Mouse (Mus musculus) spleen, adult 18-20 months (tissue): ENCODE data around the gene Crtam.

Source experiments
- DNase-seq, 2 experiments: peaks; one replicate each; pipeline ENCODE4 v3.0.0; 2022; ENCODE audit warnings: mixed read lengths in 2 of 2

The Crtam gene

GRCm38 (mm10) chr9:40997116-40997779 is 7.2 kb downstream of the Crtam start:
- DNase-seq, result no peak

- DNase-seq, result no peak
Measured at GRCm38 (mm10) chr9:40994075-40994474, 10.4 kb downstream of the Crtam start.

GRCm38 (mm10) chr9:40991511-40991910 is 12.9 kb downstream of the Crtam start:
- no peak for DNase-seq

GRCm38 (mm10) chr9:40989940-40990588 is 14.4 kb downstream of the Crtam start:
- peak in 1 of 2 experiments; percentile 49 for DNase-seq

GRCm38 (mm10) chr9:40984313-40984712 is 20.1 kb downstream of the Crtam start:
- DNase-seq, result no peak

- DNase-seq, result no peak
Measured at GRCm38 (mm10) chr9:40983758-40984157, 20.7 kb downstream of the Crtam start.

- DNase-seq, result no peak
Measured at GRCm38 (mm10) chr9:40982480-40982879, 21.9 kb downstream of the Crtam start.

- DNase-seq, result no peak
Measured at GRCm38 (mm10) chr9:40974042-40974801, 30.2 kb downstream of the Crtam start.

GRCm38 (mm10) chr9:40964418-40964714 is 40.1 kb downstream of the Crtam start:
- no peak for DNase-seq

- no peak for DNase-seq
Measured at GRCm38 (mm10) chr9:40963586-40964417, 40.6 kb downstream of the Crtam start, which contains the start of gene Jhy. Gene Jhy (minus strand): TSS chr9:40964118.

- DNase-seq, result no peak
Measured at GRCm38 (mm10) chr9:40961401-40961800, 43.0 kb downstream of the Crtam start.

GRCm38 (mm10) chr9:40949039-40949615 is 55.3 kb downstream of the Crtam start:
- DNase-seq, result no peak

- no peak for DNase-seq
Measured at GRCm38 (mm10) chr9:40948473-40948872, 56.0 kb downstream of the Crtam start.

GRCm38 (mm10) chr9:40947131-40947530 is 57.3 kb downstream of the Crtam start:
- DNase-seq, result no peak

- no peak for DNase-seq
Measured at GRCm38 (mm10) chr9:40937425-40937824, 67.0 kb downstream of the Crtam start.

GRCm38 (mm10) chr9:40933323-40933722 is 71.1 kb downstream of the Crtam start:
- no peak for DNase-seq

GRCm38 (mm10) chr9:40927351-40927980 is 77.0 kb downstream of the Crtam start:
- no peak for DNase-seq
